Mouse (Mus musculus) liver, embryonic 14.5 days (tissue): Measurements from ENCODE around the gene Col19a1.

Experiments used
- CTCF ChIP-seq: IDR thresholded peaks from 2 replicates; pipeline ENCODE4 v1.5.1; 2016; ENCODE audit warnings: antibody characterized with exemption, low read depth, control low read depth
- EP300 ChIP-seq: IDR thresholded peaks from 2 replicates; pipeline ENCODE4 v1.6.1; 2016; ENCODE audit warnings: antibody characterized with exemption, low read depth

GRCm38 (mm10) chr1:24550031-24550430, 37.2 kb downstream of the Col19a1 start:
- TF ChIP-seq CTCF = no peak
- TF ChIP-seq EP300 = no peak
